Mouse (Mus musculus): Measurements from ENCODE around the gene Oard1. TPM values are rescaled to one million over a fixed set of nuclear protein-coding genes. Genes with fewer than 3 reads are reported as not detected.

The Oard1 gene
- 40.3 and 42.5 TPM in 2 replicates for total RNA-seq (2015)
- 52.8 and 53.3 TPM in 2 replicates for total RNA-seq (2017)

- ATAC-seq (ENCODE audit: poor library complexity, severe bottlenecking), result peak; percentile 74
Measured at GRCm38 (mm10) chr17:48409380-48410298, at the start of gene Oard1, which contains the start of gene Nfya. Gene Oard1, plus strand, starts transcription at chr17:48410014. Gene Nfya, minus strand, starts transcription at chr17:48409906.

GRCm38 (mm10) chr17:48360462-48360861 lies 49.4 kb upstream of the Oard1 start:
- no peak for ATAC-seq (ENCODE audit: poor library complexity, severe bottlenecking)

- no peak for ATAC-seq (ENCODE audit: poor library complexity, severe bottlenecking)
Measured at GRCm38 (mm10) chr17:48362346-48362745, 47.5 kb upstream of the Oard1 start.

GRCm38 (mm10) chr17:48362966-48363365 lies 46.8 kb upstream of the Oard1 start:
- ATAC-seq (ENCODE audit: poor library complexity, severe bottlenecking), result no peak

GRCm38 (mm10) chr17:48363421-48363965 lies 46.3 kb upstream of the Oard1 start:
- ATAC-seq (ENCODE audit: poor library complexity, severe bottlenecking), result no peak

- no peak for ATAC-seq (ENCODE audit: poor library complexity, severe bottlenecking)
Measured at GRCm38 (mm10) chr17:48365511-48366155, 44.2 kb upstream of the Oard1 start.

- no peak for ATAC-seq (ENCODE audit: poor library complexity, severe bottlenecking)
Measured at GRCm38 (mm10) chr17:48366806-48367205, 43.0 kb upstream of the Oard1 start.

- no peak for ATAC-seq (ENCODE audit: poor library complexity, severe bottlenecking)
Measured at GRCm38 (mm10) chr17:48371621-48372020, 38.2 kb upstream of the Oard1 start.

- ATAC-seq (ENCODE audit: poor library complexity, severe bottlenecking), result no peak
Measured at GRCm38 (mm10) chr17:48372987-48373386, 36.8 kb upstream of the Oard1 start.

GRCm38 (mm10) chr17:48376102-48376501 lies 33.7 kb upstream of the Oard1 start:
- ATAC-seq (ENCODE audit: poor library complexity, severe bottlenecking), result no peak

- peak; percentile 80 for ATAC-seq (ENCODE audit: poor library complexity, severe bottlenecking)
Measured at GRCm38 (mm10) chr17:48379050-48379449, 30.8 kb upstream of the Oard1 start.

- ATAC-seq (ENCODE audit: poor library complexity, severe bottlenecking), result peak; percentile 56; the same call in 1 of the 2 replicates
Measured at GRCm38 (mm10) chr17:48385786-48386461, 23.9 kb upstream of the Oard1 start.

GRCm38 (mm10) chr17:48388666-48389065 lies 21.1 kb upstream of the Oard1 start:
- no peak for ATAC-seq (ENCODE audit: poor library complexity, severe bottlenecking)

GRCm38 (mm10) chr17:48389442-48389841 lies 20.4 kb upstream of the Oard1 start:
- ATAC-seq (ENCODE audit: poor library complexity, severe bottlenecking), result no peak

GRCm38 (mm10) chr17:48391446-48391845 lies 18.4 kb upstream of the Oard1 start:
- no peak for ATAC-seq (ENCODE audit: poor library complexity, severe bottlenecking)

GRCm38 (mm10) chr17:48392616-48393015 lies 17.2 kb upstream of the Oard1 start:
- no peak for ATAC-seq (ENCODE audit: poor library complexity, severe bottlenecking)

- no peak for ATAC-seq (ENCODE audit: poor library complexity, severe bottlenecking)
Measured at GRCm38 (mm10) chr17:48401710-48402109, 8.1 kb upstream of the Oard1 start.

GRCm38 (mm10) chr17:48402751-48403150 lies 7.1 kb upstream of the Oard1 start:
- no peak for ATAC-seq (ENCODE audit: poor library complexity, severe bottlenecking)

- ATAC-seq (ENCODE audit: poor library complexity, severe bottlenecking), result no peak
Measured at GRCm38 (mm10) chr17:48403848-48404247, 6.0 kb upstream of the Oard1 start.

- ATAC-seq (ENCODE audit: poor library complexity, severe bottlenecking), result no peak
Measured at GRCm38 (mm10) chr17:48404706-48405105, 5.1 kb upstream of the Oard1 start.

GRCm38 (mm10) chr17:48407154-48407553 lies 2.7 kb upstream of the Oard1 start:
- ATAC-seq (ENCODE audit: poor library complexity, severe bottlenecking), result no peak

All from megakaryocyte, adult 5-6 weeks (primary cell).